Mouse (Mus musculus) fibroblast of lung, adult 2 months (primary cell): ENCODE results near the gene Defb22.

Experiments
- DNase-seq: peaks from one replicate; pipeline ENCODE4 v3.0.0-alpha.2; 2011; ENCODE audit warnings: low read depth

The Defb22 gene

GRCm38 (mm10) chr2:152439833-152440232 is 50.1 kb downstream of the Defb22 start:
- no peak for DNase-seq

DNA sequence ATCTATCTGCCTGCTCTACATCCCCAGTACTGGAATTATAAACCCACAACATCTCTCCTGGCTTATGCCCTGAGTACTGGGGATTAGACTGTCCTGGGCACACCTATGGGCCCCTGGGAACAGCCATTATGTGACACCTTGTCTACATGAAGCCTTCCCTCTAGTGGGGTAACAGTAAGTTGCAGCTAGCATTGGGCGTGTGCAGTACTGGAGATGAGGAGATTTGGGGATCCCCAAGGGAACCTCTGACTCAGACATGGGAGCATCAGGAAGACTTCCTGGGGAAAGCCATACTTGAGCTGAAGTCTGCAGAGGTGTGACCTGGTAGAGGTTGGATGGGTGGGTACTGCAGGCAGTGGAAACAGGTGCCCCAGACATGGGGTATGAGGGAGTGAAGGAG is 51.0 kb downstream of the Defb22 start:
- DNase-seq, result no peak

GRCm38 (mm10) chr2:152436983-152437860 is 52.7 kb downstream of the Defb22 start:
- DNase-seq, result peak; percentile 27

- DNase-seq, result no peak
Measured at GRCm38 (mm10) chr2:152436405-152436901, 53.5 kb downstream of the Defb22 start.
